Mouse (Mus musculus) liver, postnatal 0 days (tissue): ENCODE data around the gene Hacl1. TPM values are rescaled to one million over a fixed set of nuclear protein-coding genes. Genes with fewer than 3 reads are reported as not detected.

Experiments used
- ATAC-seq: fragments of 200-750 bp; cut with Nextera tagmentation; 2 replicates; pipeline ENCODE4 v1.8.0; 2017; ENCODE audit warnings: mild to moderate bottlenecking, moderate library complexity
- DNase-seq: peaks from one replicate; pipeline ENCODE4 v3.0.0-alpha.2; 2016
- H3K27ac ChIP-seq: fragments of 300-500 bp; sonication (generic); 2 replicates; pipeline ENCODE4 v1.5.1; 2014; ENCODE audit warnings: antibody characterized with exemption, moderate library complexity, mild to moderate bottlenecking, low read depth
- H3K27me3 ChIP-seq: fragments of 300-500 bp; sonication (generic); 2 replicates; pipeline ENCODE4 v1.6.1; 2014; ENCODE audit warnings: low read length, control low read depth, mixed read lengths; ENCODE audit not compliant: insufficient read depth
- H3K36me3 ChIP-seq: fragments of 300-500 bp; sonication (generic); replicated peaks from 2 replicates; pipeline ENCODE4 v1.6.1; 2014; ENCODE audit warnings: mild to moderate bottlenecking, control low read depth, low read length, moderate library complexity, mixed read lengths; ENCODE audit not compliant: insufficient read depth
- H3K4me1 ChIP-seq: fragments of 300-500 bp; sonication (generic); 2 replicates; pipeline ENCODE4 v1.6.1; 2014; ENCODE audit warnings: antibody characterized with exemption, mild to moderate bottlenecking, control low read depth; ENCODE audit not compliant: insufficient read depth
- H3K4me2 ChIP-seq: fragments of 300-500 bp; sonication (generic); 2 replicates; pipeline ENCODE4 v1.6.1; 2014; ENCODE audit warnings: low read depth, mild to moderate bottlenecking, low read length, moderate library complexity, mixed read lengths
- H3K4me3 ChIP-seq: fragments of 300-500 bp; sonication (generic); 2 replicates; pipeline ENCODE4 v1.5.1; 2014; ENCODE audit warnings: low read depth, low read length
- H3K9ac ChIP-seq: fragments of 300-500 bp; sonication (generic); replicated peaks from 2 replicates; pipeline ENCODE4 v1.6.1; 2014; ENCODE audit warnings: mild to moderate bottlenecking, moderate library complexity
- H3K9me3 ChIP-seq: fragments of 300-500 bp; sonication (generic); 2 replicates; pipeline ENCODE4 v1.6.1; 2016; ENCODE audit warnings: mild to moderate bottlenecking, control low read depth, low read length, mixed read lengths
- CTCF ChIP-seq: sonication (generic); IDR thresholded peaks from 2 replicates; pipeline ENCODE4 v1.5.1; 2016; ENCODE audit warnings: antibody characterized with exemption, low read depth
- EP300 ChIP-seq: IDR thresholded peaks from 2 replicates; pipeline ENCODE4 v1.6.1; 2016; ENCODE audit warnings: antibody characterized with exemption, low read depth, mild to moderate bottlenecking
- WGBS: fragments of 180-500 bp; shearing (Covaris S2); extraction: QIAGEN DNeasy Blood & Tissue Kit; methylation state at CpG from one replicate; pipeline ENCODE4 v1.1.7; 2014; ENCODE audit not compliant: insufficient replicate concordance; 5-methylcytosine and 5-hydroxymethylcytosine counted together
- polyA plus RNA-seq: library from polyadenylated mRNA; unstranded; fragments of >200 nt; fragmentation: Nextera tagmentation; extraction: Ambion mirVana; gene quantifications from 2 replicates; pipeline ENCODE4 v1.2.1, GENCODE M21; 2015

The Hacl1 gene
- polyA plus RNA-seq, 1 experiment from 2014 or later = 310 TPM

DNA sequence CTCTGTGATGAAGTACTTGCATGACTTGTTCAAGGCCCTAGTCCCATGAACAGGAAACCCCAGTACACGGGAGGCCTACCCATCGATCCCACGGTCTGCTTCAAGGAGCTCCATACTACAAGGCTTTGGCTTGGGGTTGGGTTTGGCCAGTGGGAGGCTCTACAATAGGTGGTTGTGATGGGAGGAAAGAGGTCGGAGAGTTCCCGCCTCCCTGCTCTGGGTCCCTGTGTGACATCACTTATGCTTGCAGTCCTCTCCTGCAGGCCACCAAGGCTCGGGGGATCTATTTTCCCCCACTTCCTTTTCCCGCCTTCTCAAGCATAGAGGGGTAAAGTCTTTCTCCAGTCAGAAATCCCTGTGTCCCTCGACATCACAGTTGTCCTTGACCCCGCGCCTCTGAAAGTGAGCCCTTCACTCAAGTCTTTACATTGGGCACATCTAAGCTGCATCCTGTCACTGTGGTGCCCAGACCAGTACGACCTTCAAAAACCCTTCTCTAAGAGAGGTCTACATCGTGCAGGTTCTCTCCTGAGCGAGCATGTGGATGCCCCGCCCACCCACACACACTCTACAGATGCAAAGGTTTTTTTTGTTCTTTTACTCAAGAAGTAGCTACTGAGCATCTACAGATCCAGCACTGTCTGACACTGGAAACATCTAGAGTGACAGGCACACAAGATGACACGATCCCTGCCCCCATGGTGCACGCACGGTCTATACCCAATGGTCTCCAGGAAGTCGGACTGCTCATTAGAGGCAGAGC, 66.0 kb downstream of the Hacl1 start:
- ATAC-seq = no peak

DNA sequence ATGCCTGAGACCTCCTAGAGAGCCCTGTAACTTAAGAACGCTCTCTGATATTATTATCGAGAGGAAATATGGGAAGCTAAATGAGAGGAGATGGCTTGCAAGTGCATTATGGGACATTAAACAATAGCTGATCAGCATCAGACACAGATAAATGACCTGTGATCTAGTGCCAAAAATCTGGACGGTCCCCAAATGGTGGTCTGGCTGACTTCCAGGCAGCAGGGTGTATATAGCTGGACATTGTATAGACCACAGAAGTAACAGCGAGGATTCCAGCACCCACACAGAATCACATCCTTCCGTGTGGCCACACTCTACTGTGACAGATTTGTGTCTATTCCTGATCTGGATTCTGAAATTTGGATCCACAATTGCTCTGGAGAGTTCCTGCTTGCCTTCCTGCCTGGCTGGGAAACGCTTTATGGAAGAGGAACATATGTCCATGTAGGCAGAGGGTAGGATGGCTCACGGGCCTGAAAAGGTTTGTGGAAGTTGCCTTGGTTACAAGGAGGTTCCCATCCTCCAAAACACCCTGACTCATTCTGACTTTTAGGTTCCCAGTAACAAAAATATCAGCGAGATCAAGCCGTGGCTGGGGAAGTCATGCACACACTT, 68.4 kb downstream of the Hacl1 start:
- no peak for ATAC-seq
- 66% methylated on average over 9 of the region's 9 CpGs for WGBS

More for the DNA sequence above, 66.0 kb downstream of the Hacl1 start:
- DNase-seq = no peak
- no peak overlapping the region for H3K27ac ChIP-seq
- no peaks in the 10 kb centered on the region for H3K27me3 ChIP-seq
- no peaks in the 10 kb centered on the region for H3K9me3 ChIP-seq
- H3K4me2 ChIP-seq = no peak overlapping the region
- H3K9ac ChIP-seq = no peak overlapping the region
- TF ChIP-seq EP300 (no peak), CTCF (no peak)
- no peaks in the 10 kb centered on the region for H3K36me3 ChIP-seq
- 77% methylated on average over 18 of the region's 18 CpGs for WGBS
- H3K4me1 ChIP-seq = peaks cover 8% of the 10 kb centered on the region
- no peak overlapping the region for H3K4me3 ChIP-seq

DNA sequence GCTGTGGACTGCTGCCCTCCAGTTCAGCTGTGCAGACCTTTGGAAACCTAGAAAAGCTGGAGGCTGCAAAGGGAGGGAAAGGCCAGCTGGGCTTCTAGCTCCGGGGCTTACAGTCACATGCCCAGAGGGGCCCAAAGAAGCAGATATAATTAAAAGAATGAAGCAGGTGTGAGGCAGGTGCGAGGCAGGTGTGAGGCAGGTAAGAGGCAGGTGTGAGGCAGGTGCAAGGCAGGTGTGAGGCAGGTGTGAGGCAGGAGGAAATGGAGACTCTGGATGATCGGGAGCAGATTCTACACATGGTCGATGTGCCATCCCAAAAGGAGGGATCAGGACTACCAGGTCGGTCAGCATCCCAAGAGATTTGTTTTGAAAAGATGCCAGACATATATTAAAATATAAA, 69.7 kb downstream of the Hacl1 start:
- DNase-seq (no peak), ATAC-seq (no peak)
- Histone ChIP-seq H3K27ac (no peak overlapping the region), H3K36me3 (no peaks in the 10 kb centered on the region), H3K9me3 (no peaks in the 10 kb centered on the region), H3K27me3 (no peaks in the 10 kb centered on the region), H3K9ac (no peak overlapping the region), H3K4me1 (peaks cover 21% of the 10 kb centered on the region), H3K4me2 (no peak overlapping the region), H3K4me3 (no peak overlapping the region)
- no peak for TF ChIP-seq EP300
- TF ChIP-seq CTCF = no peak
- 85% methylated on average over 5 of the region's 5 CpGs for WGBS

More for the DNA sequence above, 68.4 kb downstream of the Hacl1 start:
- peaks cover 21% of the 10 kb centered on the region for H3K4me1 ChIP-seq
- TF ChIP-seq EP300 (no peak), CTCF (no peak)
- H3K4me2 ChIP-seq = no peak overlapping the region
- H3K4me3 ChIP-seq = no peak overlapping the region
- H3K27me3 ChIP-seq = no peaks in the 10 kb centered on the region
- DNase-seq = no peak
- no peaks in the 10 kb centered on the region for H3K36me3 ChIP-seq
- no peak overlapping the region for H3K27ac ChIP-seq
- H3K9me3 ChIP-seq = no peaks in the 10 kb centered on the region
- H3K9ac ChIP-seq = no peak overlapping the region

DNA sequence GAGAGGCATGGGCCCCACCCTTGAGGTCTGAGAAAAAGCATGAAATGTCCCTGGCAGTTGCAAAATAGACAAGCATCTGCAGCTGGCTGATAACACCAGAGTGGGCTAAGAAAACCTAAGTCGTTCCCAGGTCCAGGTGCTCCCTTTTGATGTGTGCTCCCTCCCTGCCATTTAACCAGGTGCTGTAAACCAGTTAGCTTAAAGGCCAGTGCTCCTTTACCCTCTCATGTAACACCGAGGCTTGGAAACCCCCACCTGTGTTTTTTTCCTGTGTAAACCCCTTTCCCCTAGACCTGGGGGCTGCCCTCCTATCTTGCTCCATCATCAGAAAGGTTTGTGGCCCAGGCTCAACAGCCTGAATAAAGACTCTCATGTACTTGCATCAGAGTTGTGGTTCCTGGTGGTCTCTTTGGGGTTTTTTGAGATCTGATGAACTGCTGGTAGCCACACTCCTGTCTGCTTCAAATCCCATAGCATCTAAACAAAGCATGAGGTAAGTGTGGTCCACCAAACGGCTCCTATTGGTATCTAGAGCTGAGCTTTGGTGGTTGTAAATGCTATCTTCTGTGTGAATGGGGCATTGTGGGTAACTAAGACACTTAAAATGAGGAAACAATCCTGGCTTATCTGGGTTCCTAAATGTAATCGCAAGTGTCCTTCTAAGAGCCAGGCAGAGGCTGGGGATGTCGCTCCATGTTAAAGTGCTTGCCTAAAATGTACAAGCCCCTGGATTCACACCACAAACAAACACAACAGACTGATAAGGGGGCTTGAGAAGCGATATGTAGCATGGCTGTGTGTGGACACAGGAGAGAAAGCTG, 70.7 kb downstream of the Hacl1 start:
- Histone ChIP-seq H3K4me1 (peaks cover 22% of the 10 kb centered on the region), H3K9ac (no peak overlapping the region), H3K4me2 (no peak overlapping the region), H3K27ac (no peak overlapping the region), H3K36me3 (no peaks in the 10 kb centered on the region), H3K9me3 (no peaks in the 10 kb centered on the region), H3K27me3 (no peaks in the 10 kb centered on the region), H3K4me3 (no peak overlapping the region)
- DNase-seq (no peak), ATAC-seq (peak; percentile 71)
- no peak for TF ChIP-seq CTCF
- peak; percentile 82 for TF ChIP-seq EP300
- WGBS = 34% methylated on average over 6 of the region's 6 CpGs

DNA sequence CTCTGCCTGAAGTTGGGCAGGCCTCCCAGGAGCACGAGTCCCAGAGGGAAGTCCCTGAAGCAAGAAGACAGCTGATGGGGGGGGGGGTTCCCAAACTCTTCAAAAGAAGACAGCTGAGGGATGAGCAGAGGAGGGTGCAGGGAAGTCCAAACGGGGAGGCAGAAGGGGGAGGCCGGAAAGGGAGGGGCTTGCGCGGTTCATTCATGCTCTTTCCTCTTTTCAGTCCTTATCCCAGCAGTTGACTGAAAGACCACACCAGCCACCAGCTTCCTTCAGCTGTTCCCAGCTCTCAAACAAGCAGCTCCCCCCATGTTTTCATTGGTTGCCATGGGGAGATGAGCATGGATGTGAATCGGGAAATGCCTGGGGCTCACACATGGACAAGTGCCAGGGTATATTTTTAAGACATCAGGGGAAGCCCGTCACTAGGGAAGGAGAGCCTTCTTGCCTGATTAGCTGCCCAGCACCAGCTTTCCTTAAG, 71.9 kb downstream of the Hacl1 start:
- H3K27ac ChIP-seq = 0 out of 2 replicates have a peak overlapping the region, but pooled peaks have one; percentile 22
- no peak overlapping the region for H3K9ac ChIP-seq
- H3K27me3 ChIP-seq = no peaks in the 10 kb centered on the region
- DNase-seq = peak; percentile 47
- no peak overlapping the region for H3K4me3 ChIP-seq
- peaks cover 27% of the 10 kb centered on the region for H3K4me1 ChIP-seq
- peak; percentile 26 for ATAC-seq
- no peaks in the 10 kb centered on the region for H3K9me3 ChIP-seq
- 29% methylated on average over 7 of the region's 7 CpGs for WGBS
- no peaks in the 10 kb centered on the region for H3K36me3 ChIP-seq
- peak overlapping the region; percentile 27; the same call in 1 of the 2 replicates for H3K4me2 ChIP-seq
- TF ChIP-seq EP300 (no peak), CTCF (no peak)
